ENCODE assay signal across 8 mouse cellular contexts in genomic region chrX:162643789-162644092, GRCm38 (mm10). TPM values are rescaled to one million over a fixed set of nuclear protein-coding genes. Genes with fewer than 3 reads are reported as not detected.
A peak's percentile ranks its signal among the peaks of the same experiment; 100 is the strongest.
DNase-seq lines count a peak whose midpoint lies in the region; ATAC-seq and TF ChIP-seq lines count a peak whose summit lies in the region.

No protein-coding gene starts in this region.

- no peaks in the 10 kb centered on the region for H3K36me3 ChIP-seq in heart, embryonic 10.5 days
- H3K36me3 ChIP-seq in CH12.LX (replicated peaks in 1 of 2; ENCODE audit: control insufficient read depth in 1 of 2, insufficient read depth in 1 of 2, low read length in 1 of 2) = no peaks in the 10 kb centered on the region
- no peaks in the 10 kb centered on the region for H3K36me3 ChIP-seq in forebrain, embryonic 16.5 days (ENCODE audit: control insufficient read depth, insufficient read depth)
- no peaks in the 10 kb centered on the region for H3K36me3 ChIP-seq in liver, embryonic 15.5 days (replicated peaks)

- peaks cover 26% of the 10 kb centered on the region for H3K27me3 ChIP-seq in heart, embryonic 10.5 days (ENCODE audit: insufficient read depth, poor library complexity, severe bottlenecking)
- H3K27me3 ChIP-seq in CH12.LX (replicated peaks) = no peaks in the 10 kb centered on the region
- no peaks in the 10 kb centered on the region; the same call in 1 of the 2 replicates for H3K27me3 ChIP-seq in forebrain, embryonic 16.5 days (replicated peaks; ENCODE audit: control insufficient read depth, insufficient read depth, low read length)
- 0 out of 2 replicates have a peak, but pooled peaks cover 2% of the 10 kb centered on the region for H3K27me3 ChIP-seq in liver, embryonic 15.5 days

- no peak overlapping the region for H3K27ac ChIP-seq in heart, embryonic 10.5 days
- H3K27ac ChIP-seq in CH12.LX (ENCODE audit: insufficient read depth, low read depth) = no peak overlapping the region
- no peak overlapping the region for H3K27ac ChIP-seq in forebrain, embryonic 16.5 days (ENCODE audit: low read length)
- no peak overlapping the region for H3K27ac ChIP-seq in liver, embryonic 15.5 days (replicated peaks)

- dilution Hi-C loops in CH12.LX (cut with MboI; ENCODE audit: extremely low pct_ligation_motif_present, extremely low pct_unique_long_range_greater_than_20kb, low sequenced_read_pairs) = no loop called here

- no peak for TF ChIP-seq EP300 in CH12.LX (IDR thresholded peaks at IDR 0.05; ENCODE audit: low read length)

- H3K9me3 ChIP-seq in heart, embryonic 10.5 days = no peaks in the 10 kb centered on the region
- H3K9me3 ChIP-seq in CH12.LX (replicated peaks; ENCODE audit: low read length) = no peaks in the 10 kb centered on the region
- H3K9me3 ChIP-seq in forebrain, embryonic 16.5 days (ENCODE audit: control insufficient read depth, low read length) = no peaks in the 10 kb centered on the region
- H3K9me3 ChIP-seq in liver, embryonic 15.5 days (replicated peaks) = no peaks in the 10 kb centered on the region

- in situ Hi-C loops in CH12.LX (cut with MboI; ENCODE audit: low pct_ligation_motif_present, low pct_unique_long_range_greater_than_20kb, low sequenced_read_pairs) = no loop called here

- no peak for DNase-seq in heart, embryonic 10.5 days (ENCODE audit: low spot score)
- DNase-seq in heart, postnatal 4 days = no peak
- DNase-seq in CH12.LX (ENCODE audit: extremely low read depth) = no peak
- no peak for DNase-seq in ovary, adult 18-20 months (ENCODE audit: low spot score)
- no peak for DNase-seq in adrenal gland, adult (ENCODE audit: inconsistent age in 2 of 2, low spot score in 1 of 2)

- TF ChIP-seq RAD21 in CH12.LX (IDR thresholded peaks at IDR 0.05; ENCODE audit: low read depth, low read length) = no peak

- peak overlapping the region; percentile 84 for H3K4me2 ChIP-seq in CH12.LX (ENCODE audit: insufficient read depth, low read depth, poor library complexity, severe bottlenecking)
- peak overlapping the region; percentile 60 for H3K4me2 ChIP-seq in forebrain, embryonic 16.5 days (ENCODE audit: low read length)
- peak overlapping the region; percentile 94 for H3K4me2 ChIP-seq in liver, embryonic 15.5 days

- no peak for TF ChIP-seq POLR2A in CH12.LX (IDR thresholded peaks at IDR 0.05; ENCODE audit: low read depth, low read length)

- H3K79me2 ChIP-seq in CH12.LX (replicated peaks; ENCODE audit: control insufficient read depth, extremely low read depth, insufficient read depth, poor library complexity, severe bottlenecking) = no peaks in the 10 kb centered on the region

- no peak overlapping the region for H3K9ac ChIP-seq in CH12.LX (ENCODE audit: insufficient read depth, low read depth)
- peak overlapping the region; percentile 68 for H3K9ac ChIP-seq in forebrain, embryonic 16.5 days (replicated peaks; ENCODE audit: low read depth, low read length)
- no peak overlapping the region; the same call in 1 of the 2 replicates for H3K9ac ChIP-seq in liver, embryonic 15.5 days

- no peaks in the 10 kb centered on the region for H3K4me1 ChIP-seq in heart, embryonic 10.5 days
- peaks cover 0 to 2% of the 10 kb centered on the region in 2 experiments; a peak in 1 of 4 replicates for H3K4me1 ChIP-seq in CH12.LX (ENCODE audit: control insufficient read depth in 1 of 2, insufficient read depth in 2 of 2)
- H3K4me1 ChIP-seq in forebrain, embryonic 16.5 days (replicated peaks; ENCODE audit: control insufficient read depth, insufficient read depth, low read length) = no peaks in the 10 kb centered on the region
- peaks cover 12% of the 10 kb centered on the region for H3K4me1 ChIP-seq in liver, embryonic 15.5 days (replicated peaks)

- no peak for TF ChIP-seq CTCF in CH12.LX (conservative IDR thresholded peaks at IDR 0.05 in 1 of 2, IDR thresholded peaks at IDR 0.05 in 1 of 2; ENCODE audit: low read depth in 2 of 2, low read length in 2 of 2)

- 20% methylated on average over 4 of the region's 4 CpGs for WGBS in heart, embryonic 10.5 days
- WGBS in forebrain, embryonic 16.5 days = 28% methylated on average over 4 of the region's 4 CpGs
- WGBS in liver, embryonic 15.5 days (ENCODE audit: insufficient replicate concordance) = 13% methylated on average over 4 of the region's 4 CpGs

- peak overlapping the region; percentile 67 for H3K4me3 ChIP-seq in heart, embryonic 10.5 days
- peak overlapping the region in 1 of 3 experiments; percentile 47 for H3K4me3 ChIP-seq in CH12.LX (replicated peaks in 1 of 3; ENCODE audit: low read depth in 2 of 3, low read length in 2 of 3, poor library complexity in 1 of 3)
- H3K4me3 ChIP-seq in forebrain, embryonic 16.5 days (replicated peaks; ENCODE audit: low read length) = peak overlapping the region; percentile 64
- peak overlapping the region; percentile 70 for H3K4me3 ChIP-seq in liver, embryonic 15.5 days (replicated peaks)

- no peak for ATAC-seq in forebrain, embryonic 16.5 days
- ATAC-seq in liver, embryonic 15.5 days (ENCODE audit: insufficient read depth) = no peak
- ATAC-seq in frontal cortex, adult (ENCODE audit: low TSS enrichment) = no peak

TF ChIP-seq in CH12.LX, 34 proteins besides CTCF, POLR2A, EP300 and RAD21:
- TF ChIP-seq NRF1 (IDR thresholded peaks at IDR 0.05; ENCODE audit: low read depth, low read length) = no peak
- TF ChIP-seq USF2 (conservative IDR thresholded peaks at IDR 0.05; ENCODE audit: low read depth, low read length) = no peak
- no peak for TF ChIP-seq MXI1 (IDR thresholded peaks at IDR 0.05; ENCODE audit: low read depth, low read length)
- no peak for TF ChIP-seq E2F4 (IDR thresholded peaks at IDR 0.05; ENCODE audit: insufficient replicate concordance, low read depth, low read length)
- TF ChIP-seq RCOR1 (conservative IDR thresholded peaks at IDR 0.05; ENCODE audit: low read depth, low read length) = no peak
- no peak for TF ChIP-seq ZKSCAN1 (IDR thresholded peaks at IDR 0.05; ENCODE audit: borderline replicate concordance, low read depth, low read length)
- no peak for TF ChIP-seq KAT2A (IDR thresholded peaks at IDR 0.05; ENCODE audit: insufficient replicate concordance, low read length)
- no peak for TF ChIP-seq TBP (conservative IDR thresholded peaks at IDR 0.05; ENCODE audit: low read depth, low read length)

RNA-seq across cellular contexts. Expression of gene Reps2, which starts 0.3 kb away (rescaled TPM):
- polyA plus RNA-seq in heart, embryonic 10.5 days (2016; fragmentation: Nextera tagmentation; extraction: Ambion mirVana) = 0.25 and 0.29 TPM in 2 replicates
- total RNA-seq in heart, postnatal 4 days (2021) = 1 to 10 TPM in 1 of 2 experiments, under 1 TPM in 1; 0.52 to 1.5 TPM
- total RNA-seq in CH12.LX (2012; rRNA removed) (under 0.01 TPM in 1 of 2 replicates, not detected in the other), CH12.LX (2014; rRNA removed) (0.08 TPM in 1 of 2 replicates, not detected in the other)
- 0.04 and 0.06 TPM in 2 replicates for polyA plus RNA-seq in CH12.LX (2012; ENCODE audit: insufficient read length, low read depth)
- 5.5 and 5.9 TPM in 2 replicates for polyA plus RNA-seq in forebrain, embryonic 16.5 days (2015; fragmentation: Nextera tagmentation; extraction: Ambion mirVana)
- polyA plus RNA-seq in liver, embryonic 15.5 days (2015; fragmentation: Nextera tagmentation; extraction: Ambion mirVana) = 0.70 and 1.4 TPM in 2 replicates
